Mouse (Mus musculus) frontal cortex, postnatal 14 days (tissue): ENCODE results near the gene Fbll1.

Source experiments
- DNase-seq, 2 experiments: peaks; one replicate each; pipeline ENCODE4 v3.0.0; 2022; ENCODE audit warnings: low spot score in 2 of 2

Gene Fbll1

GRCm38 (mm10) chr11:35784002-35784401 lies 14.7 kb downstream of the Fbll1 start:
- no peak for DNase-seq

GRCm38 (mm10) chr11:35783038-35783437 lies 15.6 kb downstream of the Fbll1 start:
- no peak for DNase-seq

- DNase-seq: no peak
Measured at GRCm38 (mm10) chr11:35782444-35782843, 16.2 kb downstream of the Fbll1 start.

GRCm38 (mm10) chr11:35780336-35780735 lies 18.3 kb downstream of the Fbll1 start:
- DNase-seq: no peak

GRCm38 (mm10) chr11:35776452-35776851 lies 22.2 kb downstream of the Fbll1 start:
- no peak for DNase-seq

- DNase-seq: no peak
Measured at GRCm38 (mm10) chr11:35775606-35776005, 23.1 kb downstream of the Fbll1 start.

GRCm38 (mm10) chr11:35770741-35771504 lies 27.8 kb downstream of the Fbll1 start:
- no peak for DNase-seq

- peak; percentile 59 to 61 for DNase-seq
Measured at GRCm38 (mm10) chr11:35769746-35770437, 28.8 kb downstream of the Fbll1 start.

- DNase-seq: peak; percentile 96 to 98
Measured at GRCm38 (mm10) chr11:35769188-35769745, 29.4 kb downstream of the Fbll1 start, which contains the start of gene Pank3. TSS of gene Pank3 (plus strand) at chr11:35769484.

GRCm38 (mm10) chr11:35766845-35767244 lies 31.8 kb downstream of the Fbll1 start:
- no peak for DNase-seq

- DNase-seq: no peak
Measured at GRCm38 (mm10) chr11:35760627-35761003, 38.1 kb downstream of the Fbll1 start.

GRCm38 (mm10) chr11:35760001-35760626 lies 38.6 kb downstream of the Fbll1 start:
- DNase-seq: no peak

- no peak for DNase-seq
Measured at GRCm38 (mm10) chr11:35756411-35757303, 42.0 kb downstream of the Fbll1 start.

- DNase-seq: no peak
Measured at GRCm38 (mm10) chr11:35755546-35755945, 43.1 kb downstream of the Fbll1 start.

GRCm38 (mm10) chr11:35754906-35755418 lies 43.7 kb downstream of the Fbll1 start:
- DNase-seq: no peak

- DNase-seq: no peak
Measured at GRCm38 (mm10) chr11:35750578-35750977, 48.1 kb downstream of the Fbll1 start.
